Mouse (Mus musculus) embryo, embryonic 9.5 days (tissue): Measurements from ENCODE around the gene Sertad2.

Experiments used
- DNase-seq: peaks from one replicate; pipeline ENCODE4 v3.0.0-alpha.2; 2017; ENCODE audit errors: extremely low spot score

Sertad2 gene

DNA sequence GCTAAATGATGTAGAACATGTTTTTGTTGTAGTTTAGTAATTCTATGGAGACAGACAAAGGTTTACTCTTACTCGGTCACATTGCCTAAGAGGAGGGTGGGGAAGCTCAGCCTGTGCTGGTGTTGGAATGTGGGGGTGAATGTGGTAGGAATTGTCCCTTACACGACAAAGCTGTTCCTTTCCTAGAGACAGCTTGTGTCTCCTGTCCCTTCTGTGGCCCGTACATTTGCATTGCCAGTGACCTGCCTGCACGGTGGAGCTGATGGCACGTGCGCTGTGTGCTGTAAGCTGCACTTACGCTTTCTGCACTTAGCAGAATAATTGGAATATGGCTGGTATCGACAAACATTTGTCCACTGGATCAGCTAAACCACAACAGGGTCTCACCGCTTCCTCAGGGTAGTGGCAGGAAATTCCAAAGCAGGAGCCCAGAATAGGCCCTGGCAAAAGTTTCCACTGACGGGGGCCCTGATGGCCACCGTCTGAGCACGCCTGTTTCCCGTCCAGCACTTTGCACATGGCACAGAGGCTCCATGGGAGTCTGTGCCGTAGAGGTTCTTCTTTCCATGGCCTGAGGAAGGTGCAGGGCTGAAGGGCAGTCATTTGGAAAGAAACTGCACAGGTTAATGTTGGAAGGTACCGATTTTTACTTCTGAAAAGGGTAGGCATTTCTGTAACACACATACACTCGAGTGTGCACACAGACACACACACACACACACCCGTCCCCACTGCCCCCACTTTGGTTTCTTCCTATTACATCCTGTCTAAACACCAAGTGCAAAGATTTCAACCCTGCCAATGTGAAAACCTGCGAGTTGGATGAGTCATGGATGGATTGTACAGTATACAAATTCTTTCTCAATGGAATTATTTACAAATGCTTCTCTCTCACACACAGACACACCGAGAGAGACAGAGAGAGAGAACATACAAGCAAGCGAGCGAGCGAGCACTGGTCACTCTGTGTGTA is 51.5 kb downstream of the Sertad2 start:
- no peak for DNase-seq

DNA sequence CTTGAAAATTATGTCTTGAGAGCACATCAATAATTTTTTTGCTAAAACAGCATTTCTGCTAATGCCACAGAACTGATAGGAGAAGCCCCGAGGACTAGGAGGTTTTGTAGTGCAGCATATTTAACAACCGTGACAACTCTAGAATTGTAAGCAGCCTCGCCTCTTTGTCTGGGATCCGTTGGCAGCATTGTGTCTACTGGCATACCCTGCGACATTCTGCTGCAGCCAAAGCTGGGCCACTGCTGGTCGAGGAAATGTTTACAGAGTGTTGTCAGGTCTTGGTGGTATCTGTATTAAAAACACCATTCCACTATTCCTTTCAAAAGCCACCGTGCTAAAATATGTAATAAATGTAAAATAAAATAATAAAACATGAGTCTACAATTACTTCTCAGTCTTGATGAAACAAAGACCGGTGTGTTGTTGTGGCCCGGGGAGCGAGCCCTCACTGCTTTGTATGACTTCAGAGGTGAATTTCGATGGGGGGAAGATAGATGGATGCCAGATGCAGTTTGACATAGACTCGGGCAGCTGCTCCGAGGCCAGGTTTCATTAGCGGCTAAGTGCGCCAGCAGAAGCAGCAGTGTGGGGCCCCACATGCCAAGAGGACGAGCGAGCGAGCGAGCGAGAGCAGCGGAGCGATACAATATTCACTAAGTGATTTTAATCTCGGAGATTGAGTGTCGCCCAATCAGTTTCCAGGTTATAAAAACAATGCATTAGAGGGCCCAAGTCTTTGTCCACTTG is 60.2 kb downstream of the Sertad2 start:
- peak; percentile 58 for DNase-seq

DNA sequence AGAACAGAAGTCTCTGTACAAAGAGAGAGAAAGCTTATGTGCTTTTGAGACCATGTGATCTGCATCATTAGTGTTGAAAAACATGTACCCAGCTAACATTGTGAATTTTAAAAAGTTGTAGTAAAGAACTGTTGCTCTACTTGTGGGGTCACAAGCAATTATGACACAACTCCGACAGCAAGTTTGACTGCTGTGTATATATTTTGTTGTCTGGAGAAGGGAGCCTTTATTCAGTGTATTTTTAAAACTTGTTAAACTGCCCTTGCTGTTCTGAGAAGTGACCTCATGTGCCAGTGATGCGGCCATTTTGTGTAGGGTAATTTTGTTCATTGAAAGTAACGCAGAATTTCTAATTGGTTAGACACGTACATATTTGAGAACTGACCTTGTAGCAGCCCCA is 61.1 kb downstream of the Sertad2 start:
- DNase-seq: no peak

DNA sequence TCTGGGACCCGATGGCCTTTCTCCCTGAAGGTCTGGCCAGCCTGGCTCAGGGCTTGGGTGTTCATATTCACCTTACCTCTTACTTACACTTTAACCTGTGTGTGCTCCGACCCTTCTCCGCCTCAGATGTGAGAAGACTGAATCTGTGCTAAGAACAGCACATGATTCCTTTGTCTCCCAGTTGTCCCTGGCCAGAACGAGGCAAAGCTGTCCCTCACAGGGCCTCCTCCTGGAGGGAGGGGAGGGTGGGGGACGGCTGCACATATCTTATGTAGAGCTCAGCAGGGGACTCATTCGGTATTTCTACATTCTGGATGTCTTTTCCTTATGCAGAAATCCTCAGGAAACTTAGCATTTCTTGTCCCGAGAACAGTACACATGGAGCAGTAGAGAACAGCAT is 62.6 kb downstream of the Sertad2 start:
- DNase-seq: no peak

DNA sequence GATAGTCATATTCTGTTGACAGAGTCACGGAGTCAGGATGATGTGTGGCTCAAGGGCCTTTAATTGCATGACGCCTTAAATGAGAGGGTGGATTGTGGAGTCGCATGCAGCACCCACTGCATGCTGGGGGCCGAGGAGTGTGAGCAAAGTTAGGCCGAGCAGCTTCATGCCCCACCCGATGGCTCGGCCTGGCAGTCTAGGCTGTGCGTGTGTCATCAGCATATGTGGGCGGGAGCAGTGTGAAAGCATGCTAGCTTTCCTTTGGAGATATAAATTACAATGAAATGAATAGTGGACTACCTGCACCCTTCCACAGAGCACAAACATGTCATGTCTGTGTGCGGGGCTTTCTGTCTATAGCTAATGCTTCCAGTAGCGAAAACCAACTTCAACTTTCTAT is 65.4 kb downstream of the Sertad2 start:
- DNase-seq: no peak

DNA sequence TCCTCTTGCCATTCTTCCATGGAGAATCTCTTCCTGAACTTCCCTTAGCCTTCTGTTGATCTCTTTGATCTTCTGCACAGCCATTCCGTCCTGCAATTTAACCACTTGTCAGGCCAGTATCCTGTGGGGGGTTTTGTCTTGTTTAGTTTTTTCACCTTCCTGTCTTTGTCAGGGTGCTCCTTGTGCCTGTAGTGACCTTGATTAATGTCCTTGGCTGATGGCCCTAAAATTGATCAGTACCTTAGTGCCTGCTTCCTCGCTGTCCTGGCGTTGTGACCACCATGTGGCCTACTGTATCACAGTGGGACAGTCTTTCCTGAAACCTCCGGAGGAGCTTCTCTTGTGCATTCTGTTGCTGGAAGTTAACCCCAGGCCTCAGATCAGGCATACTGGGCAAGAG is 70.2 kb downstream of the Sertad2 start:
- DNase-seq: no peak

DNA sequence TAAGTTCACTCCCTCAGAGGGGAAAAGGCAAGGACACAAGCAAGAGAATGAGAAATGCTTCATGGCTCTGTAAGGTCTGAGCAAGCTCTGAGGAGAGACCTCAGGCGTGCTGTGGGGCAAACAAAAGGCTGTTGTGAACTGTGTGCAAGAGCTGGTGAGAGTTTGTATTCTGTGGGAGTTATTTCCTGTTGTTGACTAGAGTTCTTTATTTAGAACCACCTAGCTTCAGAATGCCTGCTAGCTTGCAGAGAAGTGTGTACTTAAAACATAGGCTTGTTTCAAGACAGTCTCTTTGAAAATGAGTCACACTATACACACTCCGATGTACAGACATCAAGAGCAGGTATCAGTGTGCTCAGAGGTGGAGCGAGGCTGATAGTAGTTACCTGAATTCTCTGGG is 73.0 kb downstream of the Sertad2 start:
- DNase-seq: no peak

DNA sequence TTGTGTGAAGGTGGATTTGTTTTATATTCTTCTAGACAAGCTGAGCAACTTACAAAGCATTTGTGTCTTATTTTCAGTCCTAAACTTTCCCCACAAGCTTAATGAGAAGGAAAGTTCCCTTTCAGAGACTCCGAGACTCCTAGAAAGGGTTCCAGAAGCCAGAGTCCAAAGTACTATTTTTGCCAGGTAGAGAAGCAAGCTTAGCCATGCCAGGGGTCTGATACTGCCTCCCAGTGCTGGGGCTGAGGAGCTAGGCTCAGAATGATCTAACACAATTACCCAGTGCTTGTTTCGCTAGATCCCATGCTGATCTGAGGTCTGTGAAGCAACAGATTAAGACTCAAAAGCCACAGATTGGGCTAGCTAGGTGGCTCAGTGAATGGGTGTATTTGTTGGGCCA is 84.1 kb downstream of the Sertad2 start:
- no peak for DNase-seq

DNA sequence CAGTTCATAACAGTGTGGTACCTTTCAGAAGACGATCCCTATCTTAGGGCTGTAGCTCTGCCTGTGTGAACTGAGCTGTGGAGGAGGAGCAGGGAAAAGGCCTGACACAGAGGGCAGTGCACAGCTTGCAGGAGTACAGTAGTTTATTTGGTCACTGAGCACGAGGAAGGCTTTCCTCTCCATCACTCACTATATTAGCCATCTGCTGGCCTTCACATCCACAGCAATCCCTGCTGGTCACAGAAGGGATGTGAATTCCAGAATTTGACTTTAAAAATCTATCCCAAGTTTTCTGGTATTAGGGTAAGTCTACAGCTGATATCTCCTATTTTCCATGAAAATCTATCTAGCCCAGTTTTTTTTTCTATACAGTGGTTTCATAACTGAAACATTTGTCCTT is 85.2 kb downstream of the Sertad2 start:
- no peak for DNase-seq

DNA sequence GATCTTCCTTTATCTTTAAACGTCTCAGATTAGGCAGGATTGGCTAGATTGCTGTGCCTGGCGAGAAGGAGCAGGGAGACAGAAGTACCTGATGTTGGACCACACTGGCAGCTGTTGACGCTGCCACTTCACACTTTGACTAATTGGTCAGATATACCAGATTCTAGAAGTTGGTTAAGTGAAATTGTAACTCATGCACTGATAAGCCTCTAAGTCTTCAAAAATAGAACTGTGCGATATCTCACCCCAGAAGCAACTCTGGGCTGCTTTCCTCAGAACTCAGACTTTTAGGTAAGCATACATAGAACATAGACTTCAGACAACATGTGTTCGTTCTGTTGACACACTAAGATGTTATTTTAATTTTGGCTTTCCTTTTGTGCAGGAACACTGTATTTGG is 86.6 kb downstream of the Sertad2 start:
- DNase-seq: no peak

DNA sequence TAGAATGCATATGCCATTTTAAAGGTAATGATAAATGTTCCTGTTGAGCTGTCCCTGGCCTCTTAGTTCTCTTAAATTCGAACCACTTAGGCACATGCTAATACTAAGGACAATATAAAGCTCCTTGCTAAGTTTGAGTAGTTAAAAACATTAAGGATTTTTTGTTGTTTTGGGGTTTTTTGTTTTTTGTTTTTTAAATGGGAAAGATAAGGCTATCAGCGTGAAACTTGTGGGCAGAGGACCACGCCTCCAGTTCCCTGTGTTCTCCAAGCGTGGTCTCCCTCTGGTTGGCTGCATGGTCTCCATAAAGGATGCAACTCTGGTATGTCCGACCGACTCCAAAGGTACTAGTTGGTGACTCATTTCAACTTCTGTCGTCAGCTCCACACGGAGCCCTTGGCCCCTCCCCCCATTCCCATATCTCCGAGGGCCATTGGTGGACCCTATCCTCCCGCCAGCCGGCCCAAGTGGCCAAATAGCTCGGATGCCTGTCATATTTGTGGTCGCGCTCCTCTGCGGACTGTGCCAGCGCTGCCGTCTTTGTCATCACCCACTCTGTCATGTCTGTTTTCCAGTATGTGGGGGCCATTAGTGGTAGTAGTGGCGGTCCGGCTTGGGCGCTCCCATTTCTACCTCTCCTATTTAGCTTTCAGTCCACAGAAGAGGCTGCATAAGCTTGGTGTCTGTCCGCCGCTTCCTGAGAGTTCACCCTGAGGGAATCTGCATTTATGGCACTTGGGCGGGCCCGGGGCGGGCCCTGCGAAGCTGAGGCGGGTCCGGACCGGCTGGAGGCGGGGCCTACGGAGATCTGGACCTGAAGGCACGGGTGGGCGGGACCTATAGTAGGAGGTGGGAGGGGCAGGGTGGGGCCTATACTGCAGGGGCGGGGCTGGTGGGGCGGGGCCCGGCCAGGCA is 88.2 kb downstream of the Sertad2 start:
- DNase-seq: peak; percentile 95

DNA sequence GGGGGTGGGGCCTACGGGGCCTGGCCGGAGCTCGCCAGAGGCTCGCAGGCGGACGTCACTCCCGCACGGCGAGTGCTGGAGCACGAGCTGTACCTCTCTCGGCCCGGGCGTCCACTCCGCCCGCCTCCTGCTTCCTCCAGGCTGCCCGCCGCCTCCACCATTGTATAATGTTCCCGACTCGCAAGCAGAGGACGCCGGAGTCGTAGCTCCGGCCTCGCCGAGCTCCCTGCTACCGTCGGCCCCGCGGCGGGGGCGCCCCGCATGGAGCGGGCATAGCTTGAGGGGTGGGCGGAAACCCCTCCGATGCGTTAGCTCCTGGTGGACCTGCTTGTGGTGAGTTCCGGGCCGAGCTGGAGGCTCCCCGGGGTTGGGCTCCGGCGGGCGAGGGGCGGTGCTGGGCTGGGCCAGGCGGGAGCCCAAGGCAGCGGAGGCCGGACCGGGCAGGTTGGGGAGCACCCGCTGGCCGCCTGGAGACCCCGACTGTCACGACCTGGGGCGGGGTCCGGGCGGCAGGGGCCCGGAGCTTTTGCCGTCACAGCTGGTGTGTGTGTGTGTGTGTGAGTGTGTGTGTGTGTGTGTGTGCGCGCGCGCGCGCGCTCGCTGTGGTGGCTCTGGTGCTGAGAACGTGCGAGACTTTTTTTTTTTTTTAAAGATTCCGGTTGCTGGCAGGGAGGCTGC is 89.0 kb downstream of the Sertad2 start:
- peak; percentile 90 for DNase-seq

DNA sequence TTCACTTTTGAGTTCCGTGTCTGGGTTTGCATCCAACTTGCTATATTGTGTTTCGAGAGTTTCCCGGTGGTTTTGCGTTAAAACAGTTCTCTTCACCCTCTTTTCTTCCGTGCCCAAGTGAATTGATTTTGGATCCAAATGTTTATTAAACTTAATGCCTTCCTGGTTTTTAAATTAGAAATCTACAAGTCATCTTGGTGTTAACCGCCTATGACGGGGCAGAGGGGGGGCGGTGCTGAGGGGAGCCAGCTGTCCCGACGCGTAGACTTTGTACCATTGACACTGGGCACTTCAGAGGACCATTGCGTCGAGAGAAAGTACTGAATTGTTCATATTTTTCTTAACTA is 89.5 kb downstream of the Sertad2 start:
- no peak for DNase-seq

DNA sequence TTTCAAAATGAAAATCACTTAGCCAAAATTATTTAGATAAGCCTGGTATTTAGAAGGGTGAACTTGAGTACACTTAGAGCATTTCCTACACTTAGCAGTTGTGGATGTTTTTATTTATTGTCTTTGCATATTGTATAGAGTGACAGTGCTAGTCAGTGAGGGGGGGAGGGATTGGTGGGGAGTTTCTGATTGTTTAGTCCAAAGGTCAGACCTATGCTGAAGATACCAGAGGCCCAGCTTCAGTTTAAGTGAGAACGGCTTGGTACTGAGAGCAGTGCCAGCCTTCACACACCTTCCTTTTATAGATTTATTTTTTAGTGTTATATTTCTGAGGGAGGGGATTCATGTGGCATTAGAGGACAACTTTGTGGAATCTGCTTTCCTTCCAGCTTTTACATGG is 91.5 kb downstream of the Sertad2 start:
- DNase-seq: no peak

DNA sequence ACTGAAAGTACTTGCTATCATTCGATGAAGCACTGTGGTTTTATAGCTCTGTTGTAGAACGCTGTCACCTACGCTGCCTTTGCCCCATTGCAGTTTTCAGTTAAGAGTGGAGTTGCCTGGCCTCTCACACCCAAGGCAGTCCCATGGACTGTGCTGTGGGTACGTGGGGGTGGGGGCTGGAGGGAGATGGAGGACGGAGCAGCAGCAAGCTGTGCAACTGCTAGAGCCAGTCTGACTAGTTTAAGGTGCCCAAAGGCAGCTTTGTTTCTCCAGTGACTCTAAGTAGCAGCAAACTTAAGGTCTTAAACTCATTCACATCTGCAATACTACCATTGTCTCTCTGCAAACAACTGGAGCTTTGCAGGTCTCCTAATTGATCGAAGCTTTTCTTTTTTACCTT is 92.6 kb downstream of the Sertad2 start:
- no peak for DNase-seq

DNA sequence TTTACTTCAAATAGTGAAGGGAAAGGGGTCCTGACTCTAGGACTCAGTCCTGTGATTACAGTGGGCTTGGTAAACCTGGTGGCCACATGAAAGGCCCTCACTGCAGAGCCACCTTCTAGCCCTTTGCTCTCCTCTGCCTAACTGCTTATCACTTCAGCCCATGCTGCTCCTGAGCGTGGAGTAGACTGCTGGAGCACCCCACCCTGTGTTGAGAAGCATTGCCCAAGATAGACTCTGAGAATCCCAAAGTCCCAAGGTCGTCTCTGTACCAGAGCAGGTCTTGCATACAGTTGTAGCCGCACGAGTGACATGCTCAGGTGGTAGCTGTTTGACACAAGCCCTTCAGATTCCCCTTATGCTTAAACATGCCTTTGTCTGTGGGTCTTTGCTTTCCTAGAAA is 93.1 kb downstream of the Sertad2 start:
- no peak for DNase-seq

DNA sequence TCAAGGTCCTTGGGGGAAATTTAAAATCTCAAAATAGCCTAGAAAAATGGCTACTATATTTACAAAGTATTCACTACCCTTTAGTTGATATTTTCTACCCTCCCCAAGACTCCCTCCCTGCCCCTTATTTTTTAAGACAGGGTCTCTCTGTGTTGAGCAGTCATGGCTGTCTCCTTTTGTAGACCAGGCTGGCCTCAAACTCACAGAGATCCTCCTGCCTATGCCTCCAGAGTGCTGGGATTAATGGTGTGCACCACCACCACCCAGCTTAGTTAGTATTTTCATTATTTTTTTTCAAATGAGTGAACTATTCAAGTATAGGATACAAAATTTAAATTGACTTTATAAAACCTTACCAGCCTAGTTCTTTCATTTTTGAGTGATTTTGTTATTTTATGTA is 94.0 kb downstream of the Sertad2 start:
- DNase-seq: no peak

DNA sequence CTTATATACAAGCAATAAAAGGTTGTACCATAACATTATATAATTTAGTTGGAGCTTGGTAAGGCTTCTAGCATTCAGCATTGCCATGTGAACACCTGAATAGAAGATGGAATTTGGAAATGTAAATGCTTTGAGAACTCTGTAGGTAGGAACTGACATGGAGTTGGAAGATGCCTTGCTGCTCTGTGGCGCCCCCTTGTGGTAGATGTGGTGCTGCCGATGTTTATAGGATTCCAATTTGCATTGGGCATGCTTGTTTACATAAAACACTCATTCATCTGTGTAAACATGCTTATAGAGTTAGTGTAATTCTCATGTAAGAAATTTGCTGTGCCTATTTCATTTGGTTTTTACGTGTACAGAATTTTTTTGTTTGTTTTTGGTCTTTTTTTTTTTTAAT is 95.8 kb downstream of the Sertad2 start:
- peak; percentile 74 for DNase-seq

DNA sequence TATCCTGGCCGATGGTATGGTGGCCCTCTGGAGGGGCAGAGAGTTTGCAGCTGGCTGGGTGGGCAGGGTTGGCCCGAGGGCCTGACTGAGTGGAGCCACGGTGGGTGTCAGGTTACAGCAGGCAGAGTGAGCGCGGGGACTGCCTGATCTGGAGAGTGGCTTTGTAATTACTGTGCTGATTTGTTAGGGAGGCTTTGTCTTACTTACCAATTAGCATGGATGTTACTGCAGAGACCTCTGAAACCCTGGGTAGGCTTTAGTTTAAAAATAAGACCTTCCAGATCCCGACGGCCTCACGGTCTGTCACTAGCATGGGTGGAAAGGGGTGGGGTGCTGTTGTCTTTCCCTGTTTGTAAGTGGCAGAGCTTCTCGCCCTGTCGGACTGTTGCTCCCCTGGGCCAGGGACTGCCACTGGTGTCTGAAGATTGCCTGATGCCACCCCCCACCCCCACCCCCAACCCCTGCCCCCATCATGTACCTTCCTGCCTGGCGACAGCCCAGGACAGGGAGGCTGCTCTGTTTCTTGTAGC is 96.9 kb downstream of the Sertad2 start:
- peak; percentile 81 for DNase-seq

DNA sequence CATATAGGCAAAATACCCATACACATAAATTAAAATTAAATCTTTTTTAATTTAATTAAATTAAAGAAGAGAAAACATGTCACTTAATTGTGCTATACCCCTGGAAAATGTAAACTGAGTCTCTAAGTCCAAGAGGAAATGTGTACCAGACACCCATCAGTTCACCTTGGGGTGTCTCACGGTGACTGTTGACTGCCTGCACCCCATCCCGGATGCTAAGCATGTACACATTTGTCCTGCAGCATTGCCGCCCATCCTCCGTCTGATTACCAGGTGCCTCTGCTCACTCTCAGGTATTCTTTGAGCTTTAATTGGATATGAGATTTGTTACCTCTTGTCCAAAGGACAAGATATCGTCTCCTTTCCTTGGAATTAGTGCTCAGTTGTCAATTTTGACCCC is 99.3 kb downstream of the Sertad2 start:
- DNase-seq: no peak

DNA sequence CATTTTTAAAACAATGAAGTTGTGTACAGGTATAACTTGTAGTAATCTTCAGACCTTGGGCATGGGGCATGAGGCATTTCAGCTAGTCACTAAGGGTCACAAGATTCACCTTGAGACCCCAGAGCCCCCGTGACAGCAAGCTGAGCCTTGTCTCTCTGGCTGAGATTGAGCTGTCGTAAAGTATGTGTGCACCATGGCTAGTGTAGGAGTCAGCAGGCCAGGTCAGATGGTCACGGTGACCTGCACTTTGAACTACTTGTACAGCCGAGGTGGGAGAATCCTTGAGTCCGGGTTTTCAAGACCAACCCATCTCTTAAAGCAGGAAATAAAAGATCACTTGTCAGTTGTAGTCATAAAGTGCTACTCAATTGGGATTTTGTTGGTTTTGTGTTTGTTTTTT is 100.1 kb downstream of the Sertad2 start:
- DNase-seq: no peak
